Mouse (Mus musculus) liver, postnatal 0 days (tissue): ENCODE results near the gene Dgcr8. TPM values are rescaled to one million over a fixed set of nuclear protein-coding genes. Genes with fewer than 3 reads are reported as not detected.

ENCODE experiments used
- ATAC-seq: fragments of 200-750 bp; cut with Nextera tagmentation; 2 replicates; pipeline ENCODE4 v1.8.0; 2017; ENCODE audit warnings: mild to moderate bottlenecking, moderate library complexity
- DNase-seq: peaks from one replicate; pipeline ENCODE4 v3.0.0-alpha.2; 2016
- H3K27ac ChIP-seq: fragments of 300-500 bp; sonication (generic); 2 replicates; pipeline ENCODE4 v1.5.1; 2014; ENCODE audit warnings: antibody characterized with exemption, moderate library complexity, mild to moderate bottlenecking, low read depth
- H3K27me3 ChIP-seq: fragments of 300-500 bp; sonication (generic); 2 replicates; pipeline ENCODE4 v1.6.1; 2014; ENCODE audit warnings: low read length, control low read depth, mixed read lengths; ENCODE audit not compliant: insufficient read depth
- H3K36me3 ChIP-seq: fragments of 300-500 bp; sonication (generic); replicated peaks from 2 replicates; pipeline ENCODE4 v1.6.1; 2014; ENCODE audit warnings: mild to moderate bottlenecking, control low read depth, low read length, moderate library complexity, mixed read lengths; ENCODE audit not compliant: insufficient read depth
- H3K4me1 ChIP-seq: fragments of 300-500 bp; sonication (generic); 2 replicates; pipeline ENCODE4 v1.6.1; 2014; ENCODE audit warnings: antibody characterized with exemption, mild to moderate bottlenecking, control low read depth; ENCODE audit not compliant: insufficient read depth
- H3K4me2 ChIP-seq: fragments of 300-500 bp; sonication (generic); 2 replicates; pipeline ENCODE4 v1.6.1; 2014; ENCODE audit warnings: low read depth, mild to moderate bottlenecking, low read length, moderate library complexity, mixed read lengths
- H3K4me3 ChIP-seq: fragments of 300-500 bp; sonication (generic); 2 replicates; pipeline ENCODE4 v1.5.1; 2014; ENCODE audit warnings: low read depth, low read length
- H3K9ac ChIP-seq: fragments of 300-500 bp; sonication (generic); replicated peaks from 2 replicates; pipeline ENCODE4 v1.6.1; 2014; ENCODE audit warnings: mild to moderate bottlenecking, moderate library complexity
- H3K9me3 ChIP-seq: fragments of 300-500 bp; sonication (generic); 2 replicates; pipeline ENCODE4 v1.6.1; 2016; ENCODE audit warnings: mild to moderate bottlenecking, control low read depth, low read length, mixed read lengths
- CTCF ChIP-seq: sonication (generic); IDR thresholded peaks from 2 replicates; pipeline ENCODE4 v1.5.1; 2016; ENCODE audit warnings: antibody characterized with exemption, low read depth
- EP300 ChIP-seq: IDR thresholded peaks from 2 replicates; pipeline ENCODE4 v1.6.1; 2016; ENCODE audit warnings: antibody characterized with exemption, low read depth, mild to moderate bottlenecking
- WGBS: fragments of 180-500 bp; shearing (Covaris S2); extraction: QIAGEN DNeasy Blood & Tissue Kit; methylation state at CpG from one replicate; pipeline ENCODE4 v1.1.7; 2014; ENCODE audit not compliant: insufficient replicate concordance; 5-methylcytosine and 5-hydroxymethylcytosine counted together
- polyA plus RNA-seq: library from polyadenylated mRNA; unstranded; fragments of >200 nt; fragmentation: Nextera tagmentation; extraction: Ambion mirVana; gene quantifications from 2 replicates; pipeline ENCODE4 v1.2.1, GENCODE M21; 2015

Gene Dgcr8
- polyA plus RNA-seq, 1 experiment from 2014 or later, result 9.2 TPM

DNA sequence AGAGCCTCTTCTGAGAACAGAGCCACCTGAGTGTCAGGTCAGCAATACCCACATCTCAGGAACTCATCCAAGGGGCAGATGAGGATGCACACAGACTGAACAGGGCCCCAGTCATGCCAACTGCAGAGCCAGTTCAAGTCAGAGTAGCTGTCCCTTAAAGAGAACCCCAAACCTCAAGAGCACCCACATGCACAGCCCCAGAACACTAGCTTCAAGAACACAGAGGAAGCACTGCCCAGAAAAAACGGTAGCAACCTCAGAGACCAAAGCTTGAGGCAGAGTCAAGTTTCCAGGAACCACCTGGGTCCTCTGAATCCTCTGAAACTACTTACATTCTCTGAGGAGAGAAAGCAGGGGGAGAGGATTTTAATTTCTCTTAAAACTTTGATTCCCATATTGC lies 55.6 kb downstream of the Dgcr8 start:
- Histone ChIP-seq H3K27ac (no peak overlapping the region), H3K4me1 (peaks cover 17% of the 10 kb centered on the region)
- WGBS, result 29% methylated on average over 1 of the region's 1 CpGs

DNA sequence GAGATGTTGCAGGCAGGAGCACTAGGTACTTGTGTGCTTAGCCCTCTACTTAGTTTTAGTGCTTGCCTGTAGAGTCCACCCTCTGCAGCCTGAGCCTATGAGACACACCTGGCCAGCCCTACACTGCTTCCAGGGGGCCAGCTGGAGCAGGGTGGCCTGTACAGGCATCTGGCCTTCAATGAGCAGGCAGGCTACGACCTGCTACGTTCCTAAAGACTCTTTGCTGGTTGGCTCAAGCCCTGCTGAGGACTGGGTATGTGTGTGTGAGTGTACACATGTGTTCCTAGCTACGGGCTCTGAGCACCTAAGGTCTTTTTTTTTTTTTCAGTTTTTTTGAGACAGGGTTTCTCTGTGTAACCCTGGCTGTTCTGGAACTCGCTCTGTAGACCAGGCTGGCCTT lies 57.6 kb downstream of the Dgcr8 start:
- H3K9me3 ChIP-seq, result no peaks in the 10 kb centered on the region
- no peak for TF ChIP-seq CTCF
- TF ChIP-seq EP300, result no peak
- WGBS, result 75% methylated on average over 4 of the region's 4 CpGs
- ATAC-seq, result no peak
- H3K27ac ChIP-seq, result no peak overlapping the region
- DNase-seq, result no peak
- H3K4me3 ChIP-seq, result no peak overlapping the region
- no peak overlapping the region for H3K4me2 ChIP-seq
- H3K36me3 ChIP-seq, result peaks cover 1% of the 10 kb centered on the region; the same call in 1 of the 2 replicates
- H3K4me1 ChIP-seq, result peaks cover 17% of the 10 kb centered on the region
- H3K9ac ChIP-seq, result no peak overlapping the region
- H3K27me3 ChIP-seq, result no peaks in the 10 kb centered on the region

More for the DNA sequence above, 55.6 kb downstream of the Dgcr8 start:
- Histone ChIP-seq H3K9me3 (no peaks in the 10 kb centered on the region), H3K4me3 (no peak overlapping the region), H3K27me3 (no peaks in the 10 kb centered on the region), H3K4me2 (no peak overlapping the region), H3K9ac (no peak overlapping the region), H3K36me3 (no peaks in the 10 kb centered on the region)
- TF ChIP-seq CTCF (no peak), EP300 (no peak)
- DNase-seq (no peak), ATAC-seq (no peak)

DNA sequence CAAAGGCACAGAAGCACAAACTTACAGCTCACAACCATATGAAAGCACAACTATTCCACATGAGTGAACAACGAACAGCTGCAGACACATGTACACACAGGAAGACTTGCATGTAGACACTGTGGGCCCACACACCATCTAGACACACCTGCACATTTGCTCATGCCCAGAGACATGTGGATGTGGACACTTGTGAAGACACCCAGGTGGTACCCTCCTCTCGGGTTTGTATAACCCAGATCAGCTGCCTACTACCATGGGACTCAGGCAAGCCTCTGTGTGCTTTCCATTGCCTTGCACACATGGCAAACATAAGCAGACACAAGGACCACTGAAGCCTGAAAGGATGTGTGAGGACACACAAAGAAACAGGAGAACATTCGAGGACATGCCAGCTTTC lies 58.0 kb downstream of the Dgcr8 start:
- TF ChIP-seq EP300 (no peak), CTCF (no peak)
- peaks cover 17% of the 10 kb centered on the region for H3K4me1 ChIP-seq
- no peak overlapping the region for H3K4me2 ChIP-seq
- WGBS, result 61% methylated on average over 3 of the region's 3 CpGs
- no peak overlapping the region; the same call in 1 of the 2 replicates for H3K27ac ChIP-seq
- H3K9ac ChIP-seq, result no peak overlapping the region
- no peak for ATAC-seq
- H3K36me3 ChIP-seq, result peaks cover 5% of the 10 kb centered on the region; the same call in 1 of the 2 replicates
- H3K27me3 ChIP-seq, result no peaks in the 10 kb centered on the region
- no peak overlapping the region for H3K4me3 ChIP-seq
- no peaks in the 10 kb centered on the region for H3K9me3 ChIP-seq
- DNase-seq, result no peak

DNA sequence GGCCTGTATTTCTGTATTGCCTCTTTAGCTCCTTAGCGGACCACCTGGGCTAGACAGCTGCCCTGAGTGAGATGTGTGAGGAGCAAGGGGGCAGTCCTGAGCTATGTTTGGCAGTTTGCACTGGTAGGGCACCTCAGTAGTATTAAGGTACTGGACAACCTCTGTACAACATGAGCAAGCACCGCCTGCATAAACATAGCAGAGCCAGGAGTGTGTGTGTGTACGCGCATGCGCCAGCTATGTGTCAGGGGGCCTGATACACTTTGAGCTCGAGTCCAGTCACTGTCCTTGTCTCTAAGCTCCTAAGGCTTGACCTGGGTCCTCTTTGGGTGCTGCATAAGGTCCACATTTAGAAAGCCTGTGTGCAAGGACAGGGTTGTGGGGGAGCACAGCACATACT lies 58.4 kb downstream of the Dgcr8 start:
- Histone ChIP-seq H3K27me3 (no peaks in the 10 kb centered on the region), H3K36me3 (peaks cover 5% of the 10 kb centered on the region; the same call in 1 of the 2 replicates), H3K4me2 (no peak overlapping the region), H3K27ac (no peak overlapping the region), H3K4me3 (no peak overlapping the region), H3K9ac (no peak overlapping the region), H3K4me1 (peaks cover 13% of the 10 kb centered on the region), H3K9me3 (no peaks in the 10 kb centered on the region)
- 0 out of 2 replicates have a peak, but pooled peaks have one; percentile 24 for ATAC-seq
- WGBS, result 71% methylated on average over 6 of the region's 6 CpGs
- DNase-seq, result no peak
- 0 out of 2 replicates have a peak, but pooled peaks have one; percentile 17 for TF ChIP-seq CTCF
- no peak for TF ChIP-seq EP300

DNA sequence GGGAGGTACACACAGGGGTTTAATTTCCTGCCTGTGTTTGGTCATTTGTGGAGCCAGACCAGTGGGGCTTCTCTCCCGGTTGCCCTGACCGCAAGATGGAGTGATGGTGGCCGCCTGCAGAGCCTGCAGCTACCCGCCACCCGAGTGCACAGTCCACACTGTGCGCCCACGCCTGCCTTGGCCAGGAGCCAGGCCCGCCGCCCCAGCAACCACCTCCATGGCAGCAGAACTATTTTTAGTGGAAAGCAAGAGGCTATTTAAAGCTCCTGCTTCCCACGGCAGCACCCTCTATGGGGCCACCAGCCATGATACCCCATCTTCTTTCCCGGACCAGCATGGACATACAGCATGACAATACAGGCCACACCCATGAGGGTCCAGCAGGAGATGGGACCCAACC lies 59.4 kb downstream of the Dgcr8 start:
- Histone ChIP-seq H3K36me3 (peaks cover 6% of the 10 kb centered on the region; the same call in 1 of the 2 replicates), H3K4me1 (peaks cover 11% of the 10 kb centered on the region), H3K27me3 (no peaks in the 10 kb centered on the region), H3K9me3 (no peaks in the 10 kb centered on the region), H3K4me3 (no peak overlapping the region), H3K4me2 (no peak overlapping the region), H3K27ac (no peak overlapping the region), H3K9ac (no peak overlapping the region)
- 55% methylated on average over 11 of the region's 11 CpGs for WGBS
- peak; percentile 35 for DNase-seq
- ATAC-seq, result no peak
- TF ChIP-seq EP300 (no peak), CTCF (no peak)

DNA sequence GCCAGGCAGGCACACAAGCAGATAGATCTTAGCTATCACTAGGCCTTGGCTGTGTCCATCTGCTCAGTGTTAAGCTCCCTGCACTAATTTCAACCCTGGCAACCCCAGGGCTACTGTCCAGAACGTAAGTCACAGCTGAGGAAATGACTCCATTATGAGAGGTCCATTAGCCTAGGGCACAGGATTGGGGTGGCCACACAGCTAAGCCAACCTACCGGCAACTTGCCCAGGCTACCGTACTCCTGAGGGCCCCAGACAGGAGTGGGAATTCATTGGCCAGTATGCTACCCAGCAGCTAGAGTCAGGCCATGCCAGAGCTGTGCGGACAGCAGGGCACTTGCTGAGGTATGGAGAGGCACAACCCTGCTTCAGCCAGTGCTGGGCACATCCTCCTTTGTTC lies 60.2 kb downstream of the Dgcr8 start:
- no peak overlapping the region for H3K4me2 ChIP-seq
- TF ChIP-seq CTCF, result no peak
- no peak for TF ChIP-seq EP300
- no peaks in the 10 kb centered on the region for H3K9me3 ChIP-seq
- ATAC-seq (no peak), DNase-seq (no peak)
- no peaks in the 10 kb centered on the region for H3K27me3 ChIP-seq
- no peak overlapping the region for H3K4me3 ChIP-seq
- peaks cover 11% of the 10 kb centered on the region for H3K4me1 ChIP-seq
- peaks cover 13% of the 10 kb centered on the region; the same call in 1 of the 2 replicates for H3K36me3 ChIP-seq
- H3K27ac ChIP-seq, result no peak overlapping the region
- H3K9ac ChIP-seq, result no peak overlapping the region
- 84% methylated on average over 4 of the region's 4 CpGs for WGBS

DNA sequence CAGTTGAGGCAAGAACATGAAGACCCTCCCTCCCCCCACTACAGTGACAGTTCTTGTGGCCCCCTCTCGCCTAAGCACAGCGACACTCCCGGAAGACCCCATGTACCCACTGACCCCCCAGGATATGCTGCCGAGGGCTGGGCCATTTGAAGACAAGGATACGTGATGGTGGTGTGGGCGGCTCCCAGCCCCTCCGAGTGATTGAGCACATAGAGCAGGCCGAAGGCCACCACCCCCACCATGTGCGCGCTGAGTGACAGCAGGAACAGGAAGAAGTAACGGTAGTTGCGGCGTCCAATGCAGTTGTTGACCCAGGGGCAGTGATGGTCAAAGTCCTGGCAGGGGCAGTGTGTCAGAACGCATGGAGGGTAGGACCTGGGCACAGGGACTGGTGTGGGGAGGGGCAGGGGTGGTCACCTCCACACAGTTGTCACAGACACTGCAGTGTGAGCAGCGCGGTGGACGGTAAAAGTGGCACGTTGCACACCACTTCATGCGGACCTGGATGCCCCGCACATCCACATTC lies 61.1 kb downstream of the Dgcr8 start:
- WGBS, result 76% methylated on average over 20 of the region's 20 CpGs
- H3K4me3 ChIP-seq, result no peak overlapping the region
- H3K27ac ChIP-seq, result no peak overlapping the region
- no peak overlapping the region for H3K4me2 ChIP-seq
- no peaks in the 10 kb centered on the region for H3K9me3 ChIP-seq
- DNase-seq (no peak), ATAC-seq (peak; percentile 17; the same call in 1 of the 2 replicates)
- H3K36me3 ChIP-seq, result peaks cover 13% of the 10 kb centered on the region; the same call in 1 of the 2 replicates
- TF ChIP-seq EP300 (no peak), CTCF (no peak)
- no peaks in the 10 kb centered on the region for H3K27me3 ChIP-seq
- peaks cover 11% of the 10 kb centered on the region for H3K4me1 ChIP-seq
- no peak overlapping the region for H3K9ac ChIP-seq
